Mouse (Mus musculus) spleen, adult 12 weeks (tissue): Measurements from ENCODE around the gene Tmem218.

Experiments
- DNase-seq: peaks from one replicate; pipeline ENCODE4 v3.0.0; 2022; ENCODE audit warnings: low spot score

Gene Tmem218

DNA sequence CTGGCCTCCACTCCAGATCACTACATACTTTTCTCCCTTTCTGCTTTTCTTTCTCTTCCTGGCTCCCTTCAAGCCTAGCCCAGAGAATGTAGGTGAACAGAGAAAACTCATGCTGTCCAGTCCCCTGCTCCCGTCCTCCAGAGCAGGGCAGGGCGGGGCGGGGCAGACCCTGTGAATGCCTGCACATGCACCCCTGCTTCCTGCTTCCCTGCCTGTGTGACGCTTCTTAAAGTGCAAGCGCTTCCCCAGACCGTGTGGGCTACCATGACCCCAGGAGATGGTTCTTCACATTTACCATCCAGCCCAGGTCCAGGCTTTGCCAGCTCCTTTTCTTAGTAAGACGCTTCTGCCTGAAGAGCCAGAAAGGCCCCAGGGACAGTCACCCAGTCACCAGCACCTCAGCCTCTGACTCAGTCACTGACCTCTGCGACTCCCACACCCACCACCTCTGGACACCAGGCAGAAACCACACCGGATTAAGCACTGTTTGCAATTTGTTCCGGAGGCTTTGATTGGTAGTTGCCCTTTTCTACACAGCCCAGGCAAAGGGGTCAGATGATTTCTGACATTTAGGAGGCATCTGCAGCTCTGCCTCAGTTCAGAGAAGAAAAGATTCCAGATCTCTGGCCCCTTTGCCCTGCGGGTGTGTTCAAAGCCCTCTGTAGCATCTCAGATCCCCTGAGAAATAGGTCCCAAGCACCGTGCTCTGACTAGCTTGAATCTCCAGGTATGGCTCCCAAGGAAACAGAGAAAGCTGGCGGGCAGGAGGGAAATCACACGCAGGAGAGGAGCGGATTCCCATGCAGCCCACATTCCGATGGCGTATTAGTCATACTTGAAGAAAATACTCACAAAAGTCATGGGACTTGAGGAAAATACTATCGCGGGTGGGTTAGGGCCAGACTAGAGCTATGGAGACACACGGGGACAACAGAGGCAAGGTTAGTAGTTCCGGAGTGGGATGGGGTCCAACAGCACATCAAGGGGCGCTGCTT is 24.5 kb downstream of the Tmem218 start:
- no peak for DNase-seq

DNA sequence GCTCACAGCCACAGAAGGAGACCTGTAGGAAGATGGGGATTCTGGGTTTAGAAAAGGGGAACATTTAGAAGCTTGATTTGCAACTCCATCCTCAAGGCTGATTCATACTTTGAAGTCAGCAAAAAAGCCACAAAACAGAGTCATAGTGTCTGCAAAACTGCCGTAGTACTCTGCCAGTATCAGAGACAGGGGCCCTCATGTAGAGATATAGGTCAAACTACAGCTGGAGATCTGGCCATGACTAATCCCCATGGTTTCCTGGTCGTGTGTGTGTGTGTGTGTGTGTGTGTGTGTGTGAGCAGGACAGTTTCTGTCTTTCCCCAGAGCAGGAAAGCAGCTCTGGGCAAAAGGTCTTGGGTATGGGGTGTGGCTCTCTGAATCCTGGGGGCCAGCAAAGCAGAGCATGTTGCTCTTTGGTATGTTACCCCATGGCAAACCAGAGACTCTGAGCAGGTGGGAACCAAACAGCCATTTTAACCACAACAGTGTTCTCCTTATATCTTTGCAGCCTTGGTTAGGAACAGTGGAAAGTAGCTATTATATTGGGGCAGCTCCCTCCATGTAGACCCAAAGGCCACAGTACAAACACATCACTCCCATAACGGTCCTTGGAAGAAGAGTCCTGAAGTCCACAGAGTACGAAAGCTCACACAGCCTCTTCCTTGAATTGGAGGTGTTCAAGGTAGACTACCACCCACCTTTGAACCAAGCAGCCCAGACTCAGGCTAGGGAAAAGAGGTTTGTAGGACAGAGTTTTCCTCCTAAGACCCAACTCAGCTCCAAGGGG is 28.1 kb downstream of the Tmem218 start:
- no peak for DNase-seq

- DNase-seq: no peak
These were observed 34.7 kb downstream of the Tmem218 start for GRCm38 (mm10) chr9:37242764-37243163.

- no peak for DNase-seq
These were observed 36.6 kb downstream of the Tmem218 start for GRCm38 (mm10) chr9:37244600-37244999.

- DNase-seq: no peak
These were observed 37.4 kb downstream of the Tmem218 start for GRCm38 (mm10) chr9:37245404-37245803.

DNA sequence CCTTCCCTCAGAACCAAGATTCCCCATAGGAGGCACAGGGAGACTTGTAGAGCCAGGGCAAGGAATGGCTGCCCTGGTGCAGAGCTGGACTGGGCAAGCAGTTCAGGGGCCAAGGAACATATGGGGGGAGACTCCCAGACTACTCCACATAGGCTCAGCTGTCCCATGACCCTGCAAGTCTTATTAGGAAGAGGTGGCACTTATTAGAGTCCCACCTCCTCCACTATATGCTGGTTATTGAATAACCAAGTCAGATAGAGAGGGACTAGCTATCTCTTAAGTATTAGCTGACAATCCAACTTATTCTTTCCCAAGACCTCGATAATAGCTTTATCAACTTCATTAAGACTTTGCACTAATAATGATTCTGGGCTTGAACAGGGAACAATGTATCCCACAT is 37.8 kb downstream of the Tmem218 start:
- DNase-seq: no peak

- no peak for DNase-seq
These were observed 39.4 kb downstream of the Tmem218 start for GRCm38 (mm10) chr9:37247429-37247828.

GRCm38 (mm10) chr9:37248381-37248906 is 40.4 kb downstream of the Tmem218 start:
- DNase-seq: no peak

DNA sequence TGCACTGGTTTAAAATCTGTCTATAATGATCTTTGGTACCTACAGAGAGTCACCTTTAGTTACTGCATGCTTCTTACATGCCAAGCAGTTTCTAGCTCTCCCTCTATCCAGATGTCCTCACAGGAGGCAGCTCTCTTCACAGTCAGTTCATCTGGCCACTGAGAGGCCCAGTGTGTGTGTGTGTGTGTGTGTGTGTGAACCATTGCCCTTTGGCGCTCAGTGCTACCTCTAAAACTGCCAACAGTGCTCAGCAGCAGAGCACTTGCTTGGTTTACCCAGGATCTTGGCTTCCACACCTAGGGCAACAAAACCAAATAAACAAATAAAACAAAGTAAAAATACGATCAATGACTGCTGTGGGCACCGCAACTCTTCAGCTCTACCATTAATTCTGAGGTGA is 42.0 kb downstream of the Tmem218 start:
- DNase-seq: no peak

DNA sequence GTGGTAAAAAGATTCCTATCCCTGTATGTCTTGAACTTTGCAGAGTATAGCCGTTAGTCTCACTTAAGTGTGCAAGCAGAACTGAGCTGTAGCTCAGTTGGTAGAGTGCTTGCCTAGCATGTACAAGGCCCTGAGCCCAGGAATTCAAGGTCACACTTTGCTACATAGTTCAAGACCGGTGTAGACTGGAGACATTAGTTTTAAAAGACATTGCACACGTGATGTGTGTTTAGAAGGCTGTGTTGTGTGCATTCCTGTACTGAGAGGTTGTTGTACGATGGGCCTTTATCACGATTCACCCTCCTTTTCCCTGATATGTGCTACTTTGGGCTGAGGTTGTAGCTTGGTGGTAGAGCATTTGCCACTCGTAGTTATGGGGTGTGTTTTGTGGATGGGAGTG is 42.6 kb downstream of the Tmem218 start:
- no peak for DNase-seq

DNA sequence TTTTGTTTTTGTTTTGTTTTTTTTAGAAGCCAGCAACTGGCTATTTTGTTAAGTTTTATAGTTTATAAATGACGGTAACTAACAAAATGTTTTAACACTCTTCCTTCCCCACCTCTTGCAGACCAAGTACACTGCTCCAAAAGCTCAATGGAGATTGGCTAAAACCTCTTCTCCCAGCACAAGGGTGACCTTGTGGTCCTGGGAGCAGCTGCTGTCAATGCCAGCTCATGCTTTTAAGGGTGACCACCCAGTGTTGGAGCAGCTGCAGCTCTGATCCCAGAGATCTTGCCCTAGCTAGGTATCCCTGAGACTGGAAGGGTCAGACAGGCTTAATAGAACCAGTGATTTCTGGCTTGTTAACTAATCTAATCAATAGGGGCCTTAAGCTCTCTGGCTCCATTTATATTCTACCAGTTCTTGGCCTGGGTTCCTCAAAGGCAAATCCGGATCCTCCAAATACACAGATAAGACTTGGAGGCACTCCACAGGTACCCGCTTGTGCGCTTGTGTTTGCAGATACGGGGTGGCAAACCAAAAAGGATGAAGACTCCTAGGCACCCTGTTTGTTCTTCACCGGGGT is 46.6 kb downstream of the Tmem218 start:
- no peak for DNase-seq

GRCm38 (mm10) chr9:37255149-37255888 is 47.3 kb downstream of the Tmem218 start, which contains the start of gene Slc37a2:
TSS of gene Slc37a2 (minus strand) at chr9:37255738.
- peak; percentile 44 for DNase-seq

- peak; percentile 33 for DNase-seq
These were observed 47.8 kb downstream of the Tmem218 start for GRCm38 (mm10) chr9:37255889-37256225.

GRCm38 (mm10) chr9:37266622-37267021 is 58.6 kb downstream of the Tmem218 start:
- no peak for DNase-seq
